Mouse (Mus musculus) heart, embryonic 15.5 days (tissue): ENCODE measurements around the gene Phrf1. TPM values are rescaled to one million over a fixed set of nuclear protein-coding genes. Genes with fewer than 3 reads are reported as not detected.

Source experiments
- ATAC-seq: fragments of 200-750 bp; cut with Nextera tagmentation; replicated peaks from 2 replicates; pipeline ENCODE4 v1.8.0; 2017; ENCODE audit warnings: low read depth, moderate TSS enrichment; ENCODE audit not compliant: insufficient number of reproducible peaks, insufficient read depth, low FRiP score
- H3K27ac ChIP-seq: fragments of 300-500 bp; sonication (generic); 2 replicates; pipeline ENCODE4 v1.5.1; 2015; ENCODE audit warnings: mild to moderate bottlenecking, inconsistent platforms
- H3K27me3 ChIP-seq: fragments of 300-500 bp; sonication (generic); 2 replicates; pipeline ENCODE4 v1.6.1; 2015; ENCODE audit warnings: inconsistent platforms
- H3K36me3 ChIP-seq: fragments of 300-500 bp; sonication (generic); 2 replicates; pipeline ENCODE4 v1.6.1; 2015; ENCODE audit warnings: mild to moderate bottlenecking, inconsistent platforms
- H3K4me1 ChIP-seq: fragments of 300-500 bp; sonication (generic); replicated peaks from 2 replicates; pipeline ENCODE4 v1.6.1; 2015; ENCODE audit warnings: inconsistent platforms
- H3K4me2 ChIP-seq: fragments of 300-500 bp; sonication (generic); 2 replicates; pipeline ENCODE4 v1.6.1; 2015; ENCODE audit warnings: inconsistent platforms, mild to moderate bottlenecking, moderate library complexity
- H3K4me3 ChIP-seq: fragments of 300-500 bp; sonication (generic); 2 replicates; pipeline ENCODE4 v1.5.1; 2015; ENCODE audit warnings: mild to moderate bottlenecking, inconsistent platforms
- H3K9ac ChIP-seq: fragments of 300-500 bp; sonication (generic); 2 replicates; pipeline ENCODE4 v1.6.1; 2015; ENCODE audit warnings: mild to moderate bottlenecking, inconsistent platforms
- H3K9me3 ChIP-seq: fragments of 300-500 bp; sonication (generic); replicated peaks from 2 replicates; pipeline ENCODE4 v1.6.1; 2016; ENCODE audit warnings: inconsistent platforms
- WGBS: fragments of 180-500 bp; shearing (Covaris S2); methylation state at CpG from one replicate; pipeline ENCODE4 v1.1.7; 2015; ENCODE audit warnings: mixed read lengths; 5-methylcytosine and 5-hydroxymethylcytosine counted together
- polyA plus RNA-seq: library from polyadenylated mRNA; unstranded; fragments of >200 nt; fragmentation: Nextera tagmentation; extraction: Ambion mirVana; gene quantifications from 2 replicates; pipeline ENCODE4 v1.2.1, GENCODE M21; 2015

Gene Phrf1
- polyA plus RNA-seq, 1 experiment from 2014 or later, result 36.7 TPM

- H3K4me2 ChIP-seq, result no peak overlapping the region
- no peaks in the 10 kb centered on the region for H3K9me3 ChIP-seq
- H3K4me3 ChIP-seq, result no peak overlapping the region
- WGBS, result 91% methylated on average over 3 of the region's 3 CpGs
- H3K27me3 ChIP-seq, result no peaks in the 10 kb centered on the region
- ATAC-seq, result no peak
- H3K9ac ChIP-seq, result no peak overlapping the region
- H3K4me1 ChIP-seq, result peaks cover 14% of the 10 kb centered on the region
- H3K36me3 ChIP-seq, result peaks cover 76% of the 10 kb centered on the region
- no peak overlapping the region for H3K27ac ChIP-seq
Observed at GRCm38 (mm10) chr7:141261480-141261879, 32.9 kb downstream of the Phrf1 start.

DNA sequence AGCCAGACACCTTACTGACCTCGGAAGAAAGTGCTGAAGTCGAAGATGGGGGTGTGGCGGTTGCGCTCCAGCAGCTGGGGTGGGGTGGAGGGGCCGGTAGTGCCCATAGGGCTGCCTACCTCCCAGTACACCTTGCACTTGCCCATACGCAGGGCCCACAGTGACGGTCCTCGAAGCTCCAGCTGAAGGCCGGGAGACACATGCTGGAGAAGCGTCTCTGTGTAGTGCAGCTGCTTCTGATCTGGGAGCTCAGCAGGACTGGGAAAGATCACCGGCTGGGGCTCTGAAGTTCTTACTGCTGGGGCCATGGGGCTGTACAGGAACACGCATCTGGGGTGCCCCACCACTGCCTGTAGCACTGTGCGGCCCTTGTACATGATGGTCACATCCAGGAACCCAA is 35.1 kb downstream of the Phrf1 start:
- H3K4me3 ChIP-seq, result no peak overlapping the region
- no peak for ATAC-seq
- H3K36me3 ChIP-seq, result peaks cover 54% of the 10 kb centered on the region
- H3K9me3 ChIP-seq, result no peaks in the 10 kb centered on the region
- H3K27ac ChIP-seq, result no peak overlapping the region
- H3K27me3 ChIP-seq, result no peaks in the 10 kb centered on the region
- WGBS, result 86% methylated on average over 13 of the region's 13 CpGs
- H3K4me1 ChIP-seq, result peaks cover 16% of the 10 kb centered on the region
- no peak overlapping the region for H3K9ac ChIP-seq
- H3K4me2 ChIP-seq, result no peak overlapping the region

DNA sequence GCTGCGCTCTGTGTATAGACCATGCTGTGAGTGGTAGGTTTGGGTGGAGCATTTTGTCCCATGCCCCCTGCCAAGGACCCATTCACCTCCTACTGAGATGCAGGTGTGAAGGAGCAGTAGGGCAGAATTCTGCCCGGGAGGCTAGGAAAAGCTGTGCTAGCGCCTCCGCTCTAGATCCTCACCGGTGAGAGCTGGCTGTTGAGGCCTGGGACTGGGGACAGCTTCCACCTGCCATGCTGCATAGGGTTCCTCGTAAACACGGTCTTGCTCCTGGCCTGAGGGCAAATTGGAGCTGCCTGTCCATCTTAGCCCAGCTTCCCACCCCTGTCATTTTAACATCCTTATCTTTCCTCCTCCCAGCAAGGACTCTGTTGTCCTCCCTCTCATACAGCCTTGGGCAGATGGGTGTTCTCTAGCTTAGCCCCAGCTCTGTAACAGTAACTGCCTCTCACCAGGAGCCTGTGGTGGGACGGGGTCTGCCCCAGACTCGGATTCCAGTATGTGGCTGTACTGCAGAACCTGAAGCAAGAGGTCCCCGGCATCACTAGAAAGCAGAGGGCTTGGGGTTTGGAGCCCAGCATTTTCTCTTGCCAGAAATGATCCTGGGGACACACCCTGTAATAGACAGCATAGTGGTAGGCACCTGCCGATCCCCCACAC is 35.6 kb downstream of the Phrf1 start:
- no peak overlapping the region for H3K4me3 ChIP-seq
- no peaks in the 10 kb centered on the region for H3K9me3 ChIP-seq
- H3K4me1 ChIP-seq, result peaks cover 16% of the 10 kb centered on the region
- no peak overlapping the region for H3K9ac ChIP-seq
- H3K4me2 ChIP-seq, result no peak overlapping the region
- peaks cover 49% of the 10 kb centered on the region for H3K36me3 ChIP-seq
- ATAC-seq, result no peak
- H3K27me3 ChIP-seq, result no peaks in the 10 kb centered on the region
- 70% methylated on average over 11 of the region's 11 CpGs for WGBS
- H3K27ac ChIP-seq, result no peak overlapping the region

DNA sequence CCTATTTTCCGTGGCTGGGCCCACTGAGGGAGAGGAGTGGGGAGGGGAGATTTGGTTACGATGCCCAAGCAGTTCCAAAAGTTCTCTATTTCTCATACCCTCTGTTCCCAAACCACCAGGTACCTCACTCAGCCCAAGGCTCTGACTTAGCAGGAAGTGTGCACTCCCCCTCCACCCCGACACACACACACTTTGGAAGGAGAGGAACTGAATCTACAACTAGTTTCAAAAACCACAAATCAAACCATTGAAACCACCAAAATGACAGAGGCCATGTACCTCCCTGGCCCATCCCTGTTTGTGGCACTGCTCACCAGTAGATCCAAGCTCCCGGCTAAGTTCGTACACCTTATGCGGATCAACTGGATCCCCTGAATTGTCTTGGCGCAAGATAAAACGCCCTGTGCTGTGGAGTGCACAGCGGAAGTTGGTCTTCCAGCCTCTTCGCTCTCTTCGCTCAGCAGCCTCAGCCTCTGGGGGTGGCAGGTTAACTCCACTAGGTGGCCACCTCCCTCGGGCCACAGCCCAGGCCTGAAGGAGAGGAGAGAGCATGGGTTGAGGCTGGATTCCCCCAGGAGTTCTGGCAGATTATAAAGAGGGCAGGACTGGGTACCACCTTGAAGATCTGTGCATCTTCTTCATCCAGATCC is 36.3 kb downstream of the Phrf1 start:
- Histone ChIP-seq H3K27ac (no peak overlapping the region), H3K27me3 (no peaks in the 10 kb centered on the region), H3K4me3 (peak overlapping the region; percentile 71), H3K4me2 (peak overlapping the region; percentile 89), H3K9me3 (no peaks in the 10 kb centered on the region), H3K9ac (no peak overlapping the region), H3K4me1 (peaks cover 16% of the 10 kb centered on the region), H3K36me3 (peaks cover 42% of the 10 kb centered on the region)
- ATAC-seq, result no peak
- 30% methylated on average over 12 of the region's 12 CpGs for WGBS

DNA sequence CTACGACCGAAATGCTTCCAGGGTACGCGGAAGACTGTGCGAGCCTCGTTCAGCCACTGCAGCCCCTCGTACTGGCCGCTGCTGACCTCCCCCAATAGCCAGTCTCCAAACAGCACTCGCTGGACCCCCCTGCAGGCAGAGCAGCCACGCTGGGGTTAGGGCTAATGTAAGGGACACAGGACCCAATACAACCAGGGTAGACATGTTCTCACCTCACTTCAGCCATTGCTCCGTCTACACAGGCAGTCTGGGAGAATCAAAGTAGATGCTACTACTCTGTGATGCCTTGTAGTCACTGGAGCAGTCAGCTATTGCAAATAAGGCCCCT is 36.8 kb downstream of the Phrf1 start:
- Histone ChIP-seq H3K27me3 (no peaks in the 10 kb centered on the region), H3K4me1 (peaks cover 16% of the 10 kb centered on the region), H3K9me3 (no peaks in the 10 kb centered on the region), H3K27ac (no peak overlapping the region), H3K4me3 (peak overlapping the region; percentile 71), H3K36me3 (peaks cover 37% of the 10 kb centered on the region), H3K9ac (no peak overlapping the region), H3K4me2 (peak overlapping the region; percentile 89)
- no peak for ATAC-seq
- 36% methylated on average over 11 of the region's 11 CpGs for WGBS

DNA sequence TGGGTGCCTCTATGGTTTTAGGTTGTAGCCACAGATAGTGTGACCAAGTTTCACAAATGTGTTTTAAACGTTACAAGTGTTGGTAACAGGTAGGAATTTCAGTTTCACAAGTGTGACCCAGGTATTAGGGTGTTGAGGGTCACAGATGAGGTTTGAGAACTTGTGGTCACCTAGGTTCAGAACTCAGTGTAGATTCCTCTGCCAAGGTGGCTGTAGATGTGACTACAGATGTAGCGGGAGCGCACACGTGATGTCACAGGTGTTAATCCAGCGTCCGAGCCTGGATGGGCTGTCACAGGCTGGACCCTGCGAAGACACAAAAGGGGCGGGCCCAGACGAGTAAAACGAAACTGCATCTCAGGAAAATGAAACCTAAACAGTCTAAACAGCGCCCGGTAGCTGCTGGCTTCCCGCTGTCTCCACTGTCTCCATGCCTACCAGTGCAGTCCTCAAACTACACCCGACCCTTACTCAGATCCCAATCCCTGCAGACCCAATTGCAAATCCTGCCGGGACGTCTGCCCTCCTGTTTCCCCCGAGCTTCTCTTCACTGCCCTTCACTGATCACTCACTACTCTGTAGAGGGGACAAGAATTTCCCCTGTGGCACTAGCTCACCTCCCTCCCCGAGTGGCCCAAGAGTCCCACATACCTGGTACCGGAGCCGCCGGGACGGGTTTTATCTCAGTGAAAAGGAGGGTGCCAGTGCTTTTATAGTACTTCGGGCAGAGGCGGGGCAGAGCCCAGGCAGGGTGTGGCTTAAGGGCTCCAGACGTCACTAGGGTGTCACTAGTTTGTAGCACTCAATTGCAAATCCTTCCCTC is 37.4 kb downstream of the Phrf1 start, which contains the start of gene Irf7:
TSS of gene Irf7 (minus strand) at position 743 of the 823 bp plus-strand sequence.
- peak; percentile 73 for ATAC-seq
- 0 out of 2 replicates have a peak within 1 kb of the TSS, but pooled peaks have one; percentile 9 for H3K27ac ChIP-seq

DNA sequence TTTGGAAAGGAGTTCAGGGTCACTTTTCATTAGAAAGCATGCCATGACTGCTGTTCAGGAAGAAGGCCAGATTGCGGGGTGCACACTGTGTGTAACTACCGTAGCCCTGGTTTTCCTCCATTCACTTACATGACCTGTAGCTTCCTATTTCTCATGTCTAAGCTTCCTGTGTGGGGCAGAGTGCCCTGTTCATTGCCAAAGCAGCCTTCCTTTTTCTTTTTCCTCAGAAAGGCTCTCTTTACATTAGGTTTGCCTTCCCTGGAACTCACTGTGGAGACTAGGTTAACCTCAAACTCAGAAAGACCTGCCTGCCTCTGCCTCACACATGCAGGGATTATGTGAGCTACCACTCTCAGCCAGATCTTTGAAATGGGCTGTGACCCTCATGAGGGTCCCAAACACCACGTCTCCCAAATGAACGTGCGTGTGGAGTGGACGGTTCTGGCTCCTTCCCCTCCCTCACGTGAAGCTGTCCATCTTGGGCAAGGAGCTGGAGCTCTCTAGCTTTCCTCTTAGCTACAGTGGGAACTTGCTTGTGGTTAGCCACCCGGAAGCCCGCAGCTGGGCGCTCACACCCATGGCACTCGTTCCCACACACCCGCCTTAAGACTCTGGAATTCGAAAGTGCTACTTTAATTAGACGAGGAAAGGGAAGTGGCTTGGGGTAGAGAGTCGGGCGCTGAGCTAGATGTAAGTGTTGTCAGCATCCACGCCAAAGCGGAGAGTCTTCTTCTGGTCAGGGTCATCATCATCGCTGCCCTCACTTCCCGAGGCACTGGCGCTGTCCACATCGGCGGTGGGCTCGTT is 40.1 kb downstream of the Phrf1 start:
- H3K27me3 ChIP-seq, result no peaks in the 10 kb centered on the region
- H3K36me3 ChIP-seq, result peaks cover 5% of the 10 kb centered on the region; the same call in 1 of the 2 replicates
- 60% methylated on average over 24 of the region's 24 CpGs for WGBS
- peak overlapping the region; percentile 19 for H3K4me3 ChIP-seq
- peak overlapping the region; percentile 52 for H3K4me2 ChIP-seq
- ATAC-seq, result no peak
- H3K4me1 ChIP-seq, result peaks cover 16% of the 10 kb centered on the region
- no peak overlapping the region for H3K9ac ChIP-seq
- no peaks in the 10 kb centered on the region for H3K9me3 ChIP-seq
- no peak overlapping the region for H3K27ac ChIP-seq

More for the DNA sequence above, 37.4 kb downstream of the Phrf1 start, which contains the start of gene Irf7:
- WGBS, result 8% methylated on average over 25 of the region's 25 CpGs
- peak within 1 kb of the TSS; percentile 69 for H3K9ac ChIP-seq
- H3K9me3 ChIP-seq, result no peaks in the 10 kb centered on the region
- H3K4me1 ChIP-seq, result peaks cover 16% of the 10 kb centered on the region
- peak within 1 kb of the TSS; percentile 71 for H3K4me3 ChIP-seq
- peaks cover 31% of the 10 kb centered on the region for H3K36me3 ChIP-seq
- H3K4me2 ChIP-seq, result peak within 1 kb of the TSS; percentile 89
- no peaks in the 10 kb centered on the region for H3K27me3 ChIP-seq

DNA sequence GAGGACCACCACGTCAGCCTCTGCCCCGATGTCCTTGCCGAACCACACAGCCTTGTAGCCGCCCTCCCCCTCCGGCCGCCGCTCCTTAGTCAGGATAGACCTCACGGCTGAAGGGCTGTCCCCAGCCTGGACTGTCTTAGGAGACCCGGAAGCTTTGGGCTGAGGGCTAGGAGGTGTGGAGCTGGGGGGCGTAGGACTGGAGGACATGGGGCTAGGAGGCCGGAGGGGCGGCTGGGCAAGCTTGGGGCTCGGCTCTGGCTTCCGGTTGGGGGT is 40.6 kb downstream of the Phrf1 start:
- 73% methylated on average over 14 of the region's 14 CpGs for WGBS
- H3K4me3 ChIP-seq, result peak overlapping the region; percentile 19
- ATAC-seq, result no peak

GRCm38 (mm10) chr7:141270631-141271030 is 42.0 kb downstream of the Phrf1 start:
- H3K9me3 ChIP-seq, result no peaks in the 10 kb centered on the region
- H3K9ac ChIP-seq, result no peak overlapping the region
- H3K4me3 ChIP-seq, result no peak overlapping the region
- no peaks in the 10 kb centered on the region for H3K36me3 ChIP-seq
- H3K27me3 ChIP-seq, result peaks cover 5% of the 10 kb centered on the region; the same call in 1 of the 2 replicates
- no peak overlapping the region for H3K27ac ChIP-seq
- H3K4me2 ChIP-seq, result no peak overlapping the region
- 88% methylated on average over 3 of the region's 3 CpGs for WGBS
- H3K4me1 ChIP-seq, result peaks cover 8% of the 10 kb centered on the region
- no peak for ATAC-seq

More for the DNA sequence above, 40.6 kb downstream of the Phrf1 start:
- H3K4me2 ChIP-seq, result peak overlapping the region; percentile 52
- H3K27ac ChIP-seq, result no peak overlapping the region
- H3K9ac ChIP-seq, result no peak overlapping the region
- no peaks in the 10 kb centered on the region for H3K27me3 ChIP-seq
- H3K4me1 ChIP-seq, result peaks cover 16% of the 10 kb centered on the region
- H3K36me3 ChIP-seq, result no peaks in the 10 kb centered on the region
- H3K9me3 ChIP-seq, result no peaks in the 10 kb centered on the region

DNA sequence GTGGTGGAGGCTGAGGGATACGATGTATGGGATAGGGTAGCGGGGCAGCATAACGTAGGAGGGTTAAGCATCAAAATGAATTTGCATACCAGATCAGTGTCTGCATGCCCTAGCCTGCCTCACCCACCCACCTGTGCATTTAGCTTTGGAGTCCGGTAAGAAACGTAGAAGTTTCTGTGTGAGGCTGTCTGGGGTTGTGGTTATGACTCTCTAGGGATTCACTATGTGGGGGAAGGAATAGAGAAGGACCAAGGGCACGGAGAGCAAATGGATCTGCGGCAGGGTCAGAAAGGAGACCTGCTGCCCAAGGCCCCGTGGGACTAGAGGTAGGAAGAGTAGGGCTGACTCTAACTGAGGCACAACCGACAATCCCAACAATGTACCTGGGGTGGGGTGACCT is 46.8 kb downstream of the Phrf1 start:
- H3K27ac ChIP-seq, result no peak overlapping the region
- H3K9me3 ChIP-seq, result no peaks in the 10 kb centered on the region
- no peak overlapping the region for H3K4me3 ChIP-seq
- no peak for ATAC-seq
- WGBS, result 84% methylated on average over 9 of the region's 9 CpGs
- no peaks in the 10 kb centered on the region for H3K36me3 ChIP-seq
- H3K4me1 ChIP-seq, result peaks cover 11% of the 10 kb centered on the region
- H3K27me3 ChIP-seq, result peaks cover 25% of the 10 kb centered on the region
- H3K4me2 ChIP-seq, result no peak overlapping the region
- no peak overlapping the region for H3K9ac ChIP-seq

GRCm38 (mm10) chr7:141276546-141276945 is 48.0 kb downstream of the Phrf1 start, which contains the start of gene Cdhr5:
Cdhr5 (minus strand) TSS chr7:141276786.
- no peak for ATAC-seq
- no peak within 1 kb of the TSS for H3K9ac ChIP-seq
- peaks cover 25% of the 10 kb centered on the region for H3K27me3 ChIP-seq
- no peaks in the 10 kb centered on the region for H3K36me3 ChIP-seq
- 75% methylated on average over 11 of the region's 11 CpGs for WGBS
- H3K4me3 ChIP-seq, result no peak within 1 kb of the TSS
- H3K9me3 ChIP-seq, result no peaks in the 10 kb centered on the region
- no peak within 1 kb of the TSS for H3K4me2 ChIP-seq
- H3K27ac ChIP-seq, result no peak within 1 kb of the TSS
- peaks cover 11% of the 10 kb centered on the region for H3K4me1 ChIP-seq
